Mouse (Mus musculus) cortical plate, adult 2 months (tissue): Measurements from ENCODE around the gene Zfp94.

Source experiments
- CTCF ChIP-seq: fragments of 200-500 bp; IDR thresholded peaks from 2 replicates; pipeline ENCODE4 v1.5.1; 2011; ENCODE audit warnings: mild to moderate bottlenecking, control low read depth, low read length; ENCODE audit not compliant: insufficient read depth; ENCODE audit errors: extremely low read depth
- POLR2A ChIP-seq: fragments of 200-500 bp; IDR thresholded peaks from 2 replicates; pipeline ENCODE4 v1.6.1; 2011; ENCODE audit warnings: mild to moderate bottlenecking, low read length, control low read depth; ENCODE audit not compliant: insufficient read depth; ENCODE audit errors: extremely low read depth

GRCm38 (mm10) chr7:24359269-24359668, 42.8 kb upstream of the Zfp94 start:
- no peak for TF ChIP-seq CTCF
- TF ChIP-seq POLR2A = no peak
